Mouse (Mus musculus): ENCODE data around the gene Gnb1. TPM values are rescaled to one million over a fixed set of nuclear protein-coding genes. Genes with fewer than 3 reads are reported as not detected.
A peak's percentile ranks its signal among the peaks of the same experiment; 100 is the strongest.

Gnb1 gene
- total and polyA plus RNA-seq, 3 experiments = 78.1 to 489 TPM; not detected in 1

DNA sequence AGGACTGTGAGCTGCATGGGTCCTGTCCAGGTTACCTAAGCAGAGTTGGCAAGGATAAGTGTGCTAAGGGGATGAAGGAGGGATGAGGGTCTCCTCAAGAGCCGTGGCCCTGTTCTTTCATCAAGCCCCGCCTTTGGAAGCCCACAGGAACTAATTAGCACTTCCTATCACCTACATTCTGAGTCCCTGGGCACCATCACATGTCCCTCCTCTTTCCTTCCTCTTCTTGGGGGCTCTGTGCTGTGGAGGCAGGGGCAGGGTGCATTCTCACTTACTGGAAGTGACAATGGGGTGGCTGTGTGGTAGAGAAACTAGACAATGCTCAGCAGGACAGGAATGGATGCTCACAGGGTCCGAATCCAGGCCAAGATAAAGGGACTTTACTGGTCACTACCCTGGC is 3.4 kb upstream of the Gnb1 start:
- Histone ChIP-seq H3K27me3 (ENCODE audit: control insufficient read depth in 1 of 2, insufficient read depth in 2 of 2, low read length in 2 of 2) (no peaks in the 10 kb centered on the region), H3K79me2 (ENCODE audit: control insufficient read depth, insufficient read depth, low read length, poor library complexity) (peaks cover 16% of the 10 kb centered on the region), H3K9me3 (replicated peaks; ENCODE audit: insufficient read depth, low read length) (no peaks in the 10 kb centered on the region), H3K4me1 (ENCODE audit: control insufficient read depth in 1 of 2, insufficient read depth in 2 of 2, low read length in 2 of 2) (peaks cover 15 to 45% of the 10 kb centered on the region in 2 experiments), H3K27ac (ENCODE audit: control insufficient read depth, low read depth, low read length) (peak overlapping the region; percentile 82), H3K36me3 (ENCODE audit: control insufficient read depth in 1 of 2, insufficient read depth in 2 of 2, low read length in 2 of 2) (peaks cover 0 to 36% of the 10 kb centered on the region in 2 experiments; a peak in 2 of 4 replicates), H3K4me3 (ENCODE audit: control insufficient read depth in 1 of 2, insufficient read depth in 1 of 2, low read depth in 2 of 2, low read length in 2 of 2) (no peak overlapping the region), H3K9ac (ENCODE audit: control insufficient read depth, low read depth, low read length, poor library complexity, severe bottlenecking) (peak overlapping the region; percentile 40)
- DNase-seq (ENCODE audit: low read depth, low spot score) = peak; percentile 52
- TF ChIP-seq MEF2A (IDR thresholded peaks at IDR 0.05; ENCODE audit: extremely low read depth, insufficient replicate concordance, low read depth, low read length, poor library complexity, severe bottlenecking) (no peak), EP300 (IDR thresholded peaks at IDR 0.05; ENCODE audit: low read depth in 1 of 2, low read length in 2 of 2) (no peak), UBTF (IDR thresholded peaks at IDR 0.05; ENCODE audit: borderline replicate concordance, insufficient read depth, low read depth, low read length) (no peak), POLR2A (IDR thresholded peaks at IDR 0.05; ENCODE audit: control insufficient read depth in 1 of 2, insufficient read depth in 1 of 2, low read depth in 1 of 2, low read length in 2 of 2, poor library complexity in 1 of 2) (no peak), MXI1 (IDR thresholded peaks at IDR 0.05; ENCODE audit: low read depth, low read length) (0 out of 2 replicates have a peak, but pooled peaks have one; percentile 16), ELF1 (IDR thresholded peaks at IDR 0.05; ENCODE audit: low read depth, low read length) (no peak), USF1 (IDR thresholded peaks at IDR 0.05; ENCODE audit: low read depth, low read length) (peak; percentile 52; the same call in 1 of the 2 replicates), HCFC1 (IDR thresholded peaks at IDR 0.05; ENCODE audit: low read depth, low read length) (0 out of 2 replicates have a peak, but pooled peaks have one; percentile 47), MAZ (IDR thresholded peaks at IDR 0.05; ENCODE audit: low read depth, low read length) (peak; percentile 38; the same call in 1 of the 2 replicates), MYC (IDR thresholded peaks at IDR 0.05; ENCODE audit: low read depth, low read length) (0 out of 2 replicates have a peak, but pooled peaks have one; percentile 39)

GRCm38 (mm10) chr4:155488232-155489025 is 2.7 kb upstream of the Gnb1 start:
- peak; percentile 75 for DNase-seq (ENCODE audit: low read depth, low spot score)
- peak overlapping the region; percentile 82 for H3K27ac ChIP-seq (ENCODE audit: control insufficient read depth, low read depth, low read length)
- TF ChIP-seq MYB (IDR thresholded peaks at IDR 0.05; ENCODE audit: low read depth, low read length) (no peak), MYC (IDR thresholded peaks at IDR 0.05; ENCODE audit: low read depth, low read length) (0 out of 2 replicates have a peak, but pooled peaks have one; percentile 13), ZMIZ1 (IDR thresholded peaks at IDR 0.05; ENCODE audit: low read depth, low read length) (no peak), TCF12 (IDR thresholded peaks at IDR 0.05; ENCODE audit: low read depth, low read length) (0 out of 2 replicates have a peak, but pooled peaks have one; percentile 1), GABPA (IDR thresholded peaks at IDR 0.05; ENCODE audit: low read depth, low read length) (no peak), GATA1 (IDR thresholded peaks at IDR 0.05; ENCODE audit: low read depth, low read length) (peak; percentile 39; the same call in 1 of the 2 replicates), POLR2AphosphoS5 (IDR thresholded peaks at IDR 0.05; ENCODE audit: borderline replicate concordance, low read depth, low read length) (no peak), USF1 (IDR thresholded peaks at IDR 0.05; ENCODE audit: low read depth, low read length) (no peak), ETS1 (IDR thresholded peaks at IDR 0.05; ENCODE audit: low read depth, low read length) (0 out of 2 replicates have a peak, but pooled peaks have one; percentile 9), NRF1 (IDR thresholded peaks at IDR 0.05; ENCODE audit: insufficient read depth, low read depth, low read length, poor library complexity, severe bottlenecking) (no peak), ELF1 (IDR thresholded peaks at IDR 0.05; ENCODE audit: low read depth, low read length) (no peak)
- H3K4me1 ChIP-seq (ENCODE audit: control insufficient read depth in 1 of 2, insufficient read depth in 2 of 2, low read length in 2 of 2) = peaks cover 19 to 41% of the 10 kb centered on the region in 2 experiments
- H3K9me3 ChIP-seq (replicated peaks; ENCODE audit: insufficient read depth, low read length) = no peaks in the 10 kb centered on the region
- H3K4me3 ChIP-seq (ENCODE audit: control insufficient read depth in 1 of 2, insufficient read depth in 1 of 2, low read depth in 2 of 2, low read length in 2 of 2) = no peak overlapping the region
- H3K36me3 ChIP-seq (ENCODE audit: control insufficient read depth in 1 of 2, insufficient read depth in 2 of 2, low read length in 2 of 2) = peaks cover 0 to 42% of the 10 kb centered on the region in 2 experiments; a peak in 2 of 4 replicates
- no peaks in the 10 kb centered on the region for H3K27me3 ChIP-seq (ENCODE audit: control insufficient read depth in 1 of 2, insufficient read depth in 2 of 2, low read length in 2 of 2)
- H3K9ac ChIP-seq (ENCODE audit: control insufficient read depth, low read depth, low read length, poor library complexity, severe bottlenecking) = peak overlapping the region; percentile 40
- peaks cover 21% of the 10 kb centered on the region for H3K79me2 ChIP-seq (ENCODE audit: control insufficient read depth, insufficient read depth, low read length, poor library complexity)

Measured in MEL (cell line).